Mouse (Mus musculus) midbrain, embryonic 13.5 days (tissue): ENCODE measurements around the gene Itfg2. TPM values are rescaled to one million over a fixed set of nuclear protein-coding genes. Genes with fewer than 3 reads are reported as not detected.

Source experiments
- ATAC-seq: fragments of 200-750 bp; cut with Nextera tagmentation; 2 replicates; pipeline ENCODE4 v1.8.0; 2017; ENCODE audit warnings: mild to moderate bottlenecking, moderate TSS enrichment, moderate library complexity
- H3K27ac ChIP-seq: fragments of 300-500 bp; sonication (generic); 2 replicates; pipeline ENCODE4 v1.5.1; 2015; ENCODE audit warnings: inconsistent platforms, mild to moderate bottlenecking, moderate library complexity
- H3K27me3 ChIP-seq: fragments of 300-500 bp; sonication (generic); 2 replicates; pipeline ENCODE4 v1.6.1; 2015; ENCODE audit warnings: mild to moderate bottlenecking, inconsistent platforms
- H3K36me3 ChIP-seq: fragments of 300-500 bp; sonication (generic); 2 replicates; pipeline ENCODE4 v1.6.1; 2015; ENCODE audit warnings: mild to moderate bottlenecking, inconsistent platforms
- H3K4me1 ChIP-seq: fragments of 300-500 bp; sonication (generic); replicated peaks from 2 replicates; pipeline ENCODE4 v1.6.1; 2015; ENCODE audit warnings: inconsistent platforms
- H3K4me2 ChIP-seq: fragments of 300-500 bp; sonication (generic); replicated peaks from 2 replicates; pipeline ENCODE4 v1.6.1; 2015; ENCODE audit warnings: moderate library complexity, mild to moderate bottlenecking, inconsistent platforms
- H3K4me3 ChIP-seq: fragments of 300-500 bp; sonication (generic); replicated peaks from 2 replicates; pipeline ENCODE4 v1.5.1; 2015; ENCODE audit warnings: mild to moderate bottlenecking, inconsistent platforms
- H3K9ac ChIP-seq: fragments of 300-500 bp; sonication (generic); replicated peaks from 2 replicates; pipeline ENCODE4 v1.6.1; 2015; ENCODE audit warnings: mild to moderate bottlenecking, inconsistent platforms
- H3K9me3 ChIP-seq: fragments of 300-500 bp; sonication (generic); 2 replicates; pipeline ENCODE4 v1.6.1; 2016; ENCODE audit warnings: mild to moderate bottlenecking, inconsistent platforms
- WGBS: fragments of 180-500 bp; shearing (Covaris S2); methylation state at CpG from one replicate; pipeline ENCODE4 v1.1.7; 2015; 5-methylcytosine and 5-hydroxymethylcytosine counted together
- polyA plus RNA-seq: library from polyadenylated mRNA; unstranded; fragments of >200 nt; fragmentation: Nextera tagmentation; extraction: Ambion mirVana; gene quantifications from 2 replicates; pipeline ENCODE4 v1.2.1, GENCODE M21; 2015

Gene Itfg2
- polyA plus RNA-seq, 1 experiment from 2014 or later = 48.7 TPM

DNA sequence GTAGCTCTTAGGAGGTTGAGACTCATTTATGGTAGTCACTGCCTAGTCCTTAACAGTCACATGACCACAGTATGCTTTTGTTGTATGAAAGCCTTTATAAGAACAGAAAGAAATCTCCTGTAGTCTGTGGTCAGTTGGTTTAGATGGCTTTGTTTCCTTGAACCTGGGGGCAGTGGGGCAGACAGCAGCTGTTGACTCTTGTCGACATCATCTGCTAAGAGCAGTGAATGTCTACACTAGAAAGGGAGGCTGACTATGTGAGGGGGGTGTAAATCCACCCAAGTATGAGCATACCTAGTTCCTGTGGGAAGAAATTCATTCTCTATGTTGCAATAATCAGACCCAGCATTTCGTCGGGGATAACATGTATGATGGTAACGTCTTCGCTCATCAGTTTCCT, 22.3 kb upstream of the Itfg2 start:
- no peaks in the 10 kb centered on the region for H3K27me3 ChIP-seq
- H3K27ac ChIP-seq = no peak overlapping the region
- no peaks in the 10 kb centered on the region for H3K9me3 ChIP-seq
- peaks cover 8% of the 10 kb centered on the region for H3K4me1 ChIP-seq
- H3K4me2 ChIP-seq = no peak overlapping the region
- H3K4me3 ChIP-seq = no peak overlapping the region
- WGBS = 91% methylated on average over 5 of the region's 5 CpGs
- no peaks in the 10 kb centered on the region for H3K36me3 ChIP-seq
- no peak overlapping the region for H3K9ac ChIP-seq
- ATAC-seq = no peak

GRCm38 (mm10) chr6:128445761-128446535, 21.2 kb upstream of the Itfg2 start:
- Histone ChIP-seq H3K9ac (no peak overlapping the region), H3K4me2 (peak overlapping the region; percentile 37), H3K4me1 (peaks cover 8% of the 10 kb centered on the region), H3K36me3 (no peaks in the 10 kb centered on the region), H3K9me3 (no peaks in the 10 kb centered on the region), H3K27me3 (no peaks in the 10 kb centered on the region), H3K4me3 (peak overlapping the region; percentile 13; the same call in 1 of the 2 replicates), H3K27ac (no peak overlapping the region)
- WGBS = 13% methylated on average over 14 of the region's 14 CpGs
- peak; percentile 71 for ATAC-seq

DNA sequence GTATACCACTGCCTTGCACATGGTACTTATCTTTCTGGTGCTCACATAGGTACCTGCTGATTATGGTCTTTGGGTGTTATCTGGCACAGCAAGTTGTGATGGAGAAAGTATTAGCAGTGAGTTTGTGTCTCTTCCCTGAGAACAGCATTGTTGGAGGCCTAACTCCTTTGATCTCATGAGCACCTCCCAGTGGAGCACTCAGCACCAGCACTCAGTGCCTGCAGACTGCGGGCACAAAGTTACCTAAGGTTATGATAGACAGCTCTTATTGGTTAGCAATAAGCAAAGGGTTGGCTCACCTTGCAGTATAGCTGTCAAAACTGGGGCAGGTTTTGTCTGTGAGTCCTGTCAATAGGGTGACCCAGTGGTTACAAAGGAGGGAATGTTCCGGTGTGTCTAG, 15.5 kb upstream of the Itfg2 start:
- no peak overlapping the region for H3K27ac ChIP-seq
- H3K4me2 ChIP-seq = no peak overlapping the region
- no peak overlapping the region for H3K9ac ChIP-seq
- H3K36me3 ChIP-seq = peaks cover 13% of the 10 kb centered on the region
- H3K4me1 ChIP-seq = peaks cover 23% of the 10 kb centered on the region
- no peak overlapping the region for H3K4me3 ChIP-seq
- ATAC-seq = no peak
- 93% methylated on average over 2 of the region's 2 CpGs for WGBS
- H3K9me3 ChIP-seq = no peaks in the 10 kb centered on the region
- peaks cover 6% of the 10 kb centered on the region; the same call in 1 of the 2 replicates for H3K27me3 ChIP-seq

DNA sequence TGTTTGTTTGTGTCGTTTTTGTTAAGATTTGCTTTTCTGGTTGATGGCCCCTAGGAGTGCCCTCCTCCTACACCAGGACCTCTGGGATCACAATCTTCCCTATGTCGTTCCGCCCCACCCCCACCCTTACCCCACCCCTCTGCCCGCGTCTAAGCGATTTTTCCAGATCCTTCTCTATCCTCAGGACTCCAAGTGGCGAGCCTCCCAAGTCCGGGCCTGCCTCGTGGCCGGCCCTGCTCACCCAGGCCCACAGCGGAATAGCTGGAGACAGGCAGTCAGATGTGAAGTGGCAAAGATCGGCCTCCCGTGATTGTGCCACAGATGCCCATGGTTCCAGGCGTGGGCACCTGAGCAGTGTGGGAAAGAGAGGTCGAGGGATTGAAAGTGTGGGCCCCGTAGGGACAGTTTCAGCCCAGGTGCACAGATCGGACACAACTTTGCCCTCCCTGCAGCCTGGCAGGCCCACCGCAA, 14.2 kb upstream of the Itfg2 start:
- ATAC-seq = no peak; the same call in 1 of the 2 replicates

DNA sequence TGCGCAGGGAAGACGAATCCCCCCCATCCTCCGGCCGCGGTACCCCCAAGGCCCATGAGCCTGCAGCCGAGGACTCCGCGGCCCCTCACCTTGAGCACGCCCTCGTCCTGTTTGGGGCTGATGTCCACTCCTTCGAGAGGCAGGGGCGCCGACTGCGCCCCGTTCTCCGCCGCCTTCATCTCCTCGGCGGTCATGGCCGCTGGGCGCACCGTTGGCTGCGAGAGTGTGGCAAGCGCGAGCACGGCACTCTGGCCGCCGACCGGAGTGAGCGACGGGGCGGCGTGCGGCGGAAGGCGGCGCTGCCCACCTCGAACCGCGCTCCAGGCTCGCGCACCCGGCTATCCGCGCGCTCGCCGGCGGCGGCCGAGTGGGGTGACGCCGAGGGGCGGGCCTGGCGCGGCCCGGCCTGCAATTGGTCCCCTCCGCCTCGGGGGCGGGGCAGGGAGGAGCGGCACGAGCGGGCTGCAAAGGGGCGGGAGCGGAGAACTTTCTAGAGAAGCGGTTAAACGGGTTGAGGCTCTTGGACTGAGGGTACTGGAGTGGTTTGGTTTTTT, 13.7 kb upstream of the Itfg2 start, which contains the start of gene Fkbp4:
Fkbp4 (minus strand) TSS at position 361 of the 554 bp plus-strand sequence.
- Histone ChIP-seq H3K4me1 (peaks cover 23% of the 10 kb centered on the region), H3K4me2 (peak within 1 kb of the TSS; percentile 75), H3K4me3 (peak within 1 kb of the TSS; percentile 74), H3K9me3 (no peaks in the 10 kb centered on the region), H3K36me3 (peaks cover 32% of the 10 kb centered on the region), H3K27me3 (peaks cover 6% of the 10 kb centered on the region; the same call in 1 of the 2 replicates), H3K9ac (peak within 1 kb of the TSS; percentile 98), H3K27ac (peak within 1 kb of the TSS; percentile 96)
- under 1% methylated on average over 67 of the region's 67 CpGs for WGBS
- peak; percentile 93 for ATAC-seq

More for the DNA sequence above, 14.2 kb upstream of the Itfg2 start:
- Histone ChIP-seq H3K9me3 (no peaks in the 10 kb centered on the region), H3K27ac (0 out of 2 replicates have a peak overlapping the region, but pooled peaks have one; percentile 1), H3K4me2 (peak overlapping the region; percentile 75), H3K4me1 (peaks cover 23% of the 10 kb centered on the region), H3K36me3 (peaks cover 27% of the 10 kb centered on the region), H3K27me3 (peaks cover 6% of the 10 kb centered on the region; the same call in 1 of the 2 replicates), H3K4me3 (peak overlapping the region; percentile 74), H3K9ac (peak overlapping the region; percentile 30; the same call in 1 of the 2 replicates)
- 32% methylated on average over 18 of the region's 18 CpGs for WGBS

DNA sequence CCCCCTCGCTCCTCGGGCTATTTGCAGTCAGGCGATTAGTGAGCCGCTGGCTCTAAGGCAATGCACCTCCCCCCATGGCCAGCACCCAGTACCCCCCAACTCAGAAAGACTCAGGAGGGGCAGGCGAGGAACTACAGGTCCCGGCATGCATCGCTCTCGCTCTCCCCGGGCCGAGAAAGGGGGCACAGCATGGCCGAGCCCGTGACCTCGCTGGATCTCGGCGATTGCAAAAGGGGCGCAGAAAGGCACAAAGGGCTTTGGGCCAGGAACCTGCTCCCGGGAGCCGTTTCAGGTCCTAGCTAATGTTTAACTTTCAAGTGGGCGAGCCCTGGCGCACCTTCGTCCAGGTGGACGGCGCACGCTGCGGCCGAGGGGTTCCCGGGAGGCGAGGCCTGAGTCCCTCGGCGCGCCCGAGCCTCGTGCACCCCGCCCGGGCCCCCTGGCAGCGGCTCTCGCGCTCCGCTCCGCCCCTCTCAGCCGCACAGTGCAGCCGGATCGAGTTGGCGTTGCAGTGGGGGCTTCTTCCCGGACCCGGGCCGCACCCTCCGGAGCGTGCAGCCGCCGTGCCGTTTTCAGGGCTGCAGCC, 13.1 kb upstream of the Itfg2 start:
- peaks cover 38% of the 10 kb centered on the region for H3K36me3 ChIP-seq
- 0% methylated on average over 48 of the region's 52 CpGs for WGBS

GRCm38 (mm10) chr6:128437288-128437687, 12.6 kb upstream of the Itfg2 start:
- no peak for ATAC-seq
- WGBS = 2% methylated on average over 10 of the region's 10 CpGs
- peaks cover 6% of the 10 kb centered on the region; the same call in 1 of the 2 replicates for H3K27me3 ChIP-seq
- H3K27ac ChIP-seq = peak overlapping the region; percentile 96
- peaks cover 43% of the 10 kb centered on the region for H3K36me3 ChIP-seq
- no peaks in the 10 kb centered on the region for H3K9me3 ChIP-seq
- H3K4me2 ChIP-seq = peak overlapping the region; percentile 75
- peaks cover 23% of the 10 kb centered on the region for H3K4me1 ChIP-seq
- peak overlapping the region; percentile 74 for H3K4me3 ChIP-seq
- peak overlapping the region; percentile 98 for H3K9ac ChIP-seq

More for the DNA sequence above, 13.1 kb upstream of the Itfg2 start:
- peak; percentile 80 for ATAC-seq
- Histone ChIP-seq H3K9ac (peak overlapping the region; percentile 98), H3K4me1 (peaks cover 23% of the 10 kb centered on the region), H3K4me3 (peak overlapping the region; percentile 74), H3K4me2 (peak overlapping the region; percentile 75), H3K27ac (peak overlapping the region; percentile 96), H3K27me3 (peaks cover 6% of the 10 kb centered on the region; the same call in 1 of the 2 replicates), H3K9me3 (no peaks in the 10 kb centered on the region)

GRCm38 (mm10) chr6:128436356-128437005, 11.8 kb upstream of the Itfg2 start:
- Histone ChIP-seq H3K9me3 (no peaks in the 10 kb centered on the region), H3K36me3 (peaks cover 51% of the 10 kb centered on the region), H3K4me2 (peak overlapping the region; percentile 75), H3K4me1 (peaks cover 23% of the 10 kb centered on the region), H3K9ac (peak overlapping the region; percentile 98), H3K27me3 (peaks cover 6% of the 10 kb centered on the region; the same call in 1 of the 2 replicates), H3K4me3 (peak overlapping the region; percentile 74), H3K27ac (no peak overlapping the region; the same call in 1 of the 2 replicates)
- 91% methylated on average over 8 of the region's 8 CpGs for WGBS
- ATAC-seq = no peak

- no peak overlapping the region for H3K27ac ChIP-seq
- no peak overlapping the region for H3K9ac ChIP-seq
- peaks cover 23% of the 10 kb centered on the region for H3K4me1 ChIP-seq
- peaks cover 60% of the 10 kb centered on the region for H3K36me3 ChIP-seq
- no peaks in the 10 kb centered on the region for H3K9me3 ChIP-seq
- ATAC-seq = no peak
- no peak overlapping the region for H3K4me2 ChIP-seq
- peaks cover 5% of the 10 kb centered on the region; the same call in 1 of the 2 replicates for H3K27me3 ChIP-seq
- 95% methylated on average over 5 of the region's 5 CpGs for WGBS
- no peak overlapping the region for H3K4me3 ChIP-seq
These were observed 10.7 kb upstream of the Itfg2 start for GRCm38 (mm10) chr6:128435474-128435873.

DNA sequence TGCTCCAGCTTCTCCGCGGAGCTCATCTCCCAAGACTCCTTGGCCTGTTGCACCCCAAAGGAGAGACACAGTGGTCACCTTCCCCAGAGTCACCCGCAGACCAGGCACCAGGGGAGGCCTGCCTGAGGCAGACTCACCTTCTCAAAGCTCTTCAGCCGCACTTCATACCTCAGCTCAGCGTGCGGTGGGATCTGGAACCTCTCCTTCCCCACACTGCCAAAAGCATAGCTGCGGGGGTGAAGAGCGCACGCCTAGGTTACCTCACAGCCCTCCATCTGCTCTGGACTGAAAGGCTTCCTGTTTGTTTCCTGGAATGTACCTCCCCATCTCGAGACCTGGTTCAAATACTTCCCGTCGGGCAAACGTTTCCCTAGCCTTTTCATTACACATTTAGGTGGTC, 8.8 kb upstream of the Itfg2 start:
- Histone ChIP-seq H3K4me3 (no peak overlapping the region), H3K9ac (no peak overlapping the region), H3K4me1 (peaks cover 18% of the 10 kb centered on the region), H3K36me3 (peaks cover 79% of the 10 kb centered on the region), H3K27ac (no peak overlapping the region), H3K9me3 (no peaks in the 10 kb centered on the region), H3K4me2 (no peak overlapping the region), H3K27me3 (no peaks in the 10 kb centered on the region)
- WGBS = 97% methylated on average over 13 of the region's 13 CpGs
- no peak for ATAC-seq

GRCm38 (mm10) chr6:128432356-128432915, 7.7 kb upstream of the Itfg2 start:
- Histone ChIP-seq H3K4me1 (peaks cover 18% of the 10 kb centered on the region), H3K9ac (no peak overlapping the region), H3K27ac (no peak overlapping the region), H3K9me3 (no peaks in the 10 kb centered on the region), H3K4me3 (no peak overlapping the region), H3K36me3 (peaks cover 86% of the 10 kb centered on the region), H3K4me2 (no peak overlapping the region), H3K27me3 (no peaks in the 10 kb centered on the region)
- no peak for ATAC-seq
- WGBS = 81% methylated on average over 13 of the region's 13 CpGs
